Mouse (Mus musculus): ENCODE results near the gene Wiz.
A peak's percentile ranks its signal among the peaks of the same experiment; 100 is the strongest.

Wiz gene

DNA sequence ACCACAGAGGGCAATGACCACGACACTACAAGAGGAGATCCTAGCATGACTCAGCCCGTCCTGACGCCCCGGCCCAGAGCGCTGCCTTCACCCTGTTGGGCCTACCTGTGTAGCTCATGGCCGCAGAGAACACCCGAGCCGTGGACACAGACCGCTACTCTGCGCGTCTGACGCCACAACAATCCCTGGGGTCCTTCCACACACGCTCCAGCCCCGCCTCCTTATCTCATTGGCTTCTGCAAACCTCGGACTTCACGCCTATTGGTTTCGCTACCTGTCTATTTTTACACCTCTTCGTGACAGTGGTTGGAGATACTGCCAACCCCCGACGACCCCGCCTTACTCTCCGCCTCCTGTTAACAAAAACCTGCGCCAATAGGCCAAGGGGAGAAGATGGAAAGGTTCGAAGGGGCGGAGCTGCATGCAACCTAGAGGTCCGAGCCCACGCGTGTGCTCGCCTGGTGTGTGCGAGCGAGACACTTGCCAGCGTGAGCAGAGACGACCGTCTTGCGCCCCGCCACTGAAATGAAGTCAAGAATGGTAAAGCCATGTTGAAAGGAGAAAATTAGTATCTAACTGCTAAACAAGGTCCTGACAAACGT lies 38.8 kb downstream of the Wiz start, which contains the start of gene Akap8l:
Akap8l (minus strand) TSS at position 226 of the 602 bp plus-strand sequence.
- peak; percentile 94 for DNase-seq (ENCODE audit: extremely low read depth, insufficient read length, low spot score)

DNA sequence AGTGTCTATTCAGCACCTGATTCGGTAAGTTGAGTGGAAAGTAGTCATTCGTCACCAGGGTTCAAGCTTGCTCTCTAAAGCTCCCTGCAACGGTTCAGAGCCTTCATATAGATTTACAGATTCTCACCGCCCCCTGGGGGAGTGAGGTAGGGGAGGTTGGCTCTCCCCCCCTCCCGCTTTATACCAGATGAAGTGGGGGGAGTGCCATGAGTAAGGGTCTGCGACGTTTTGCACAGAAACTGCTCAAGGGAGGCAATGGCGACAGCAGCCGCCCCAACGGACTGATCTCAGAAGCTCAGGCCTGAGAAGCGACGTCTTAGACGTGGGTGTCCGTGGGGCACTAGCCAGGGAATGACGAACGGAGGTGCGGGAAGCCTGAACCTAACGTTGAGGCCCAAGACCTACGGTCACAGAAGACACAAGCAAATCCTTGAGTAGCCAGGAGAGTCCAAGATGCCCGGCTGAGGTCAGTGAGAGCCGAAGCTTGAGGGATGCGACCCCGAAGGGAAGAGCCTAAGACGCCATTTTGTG lies 39.3 kb downstream of the Wiz start:
- DNase-seq (ENCODE audit: extremely low read depth, insufficient read length, low spot score): no peak

DNA sequence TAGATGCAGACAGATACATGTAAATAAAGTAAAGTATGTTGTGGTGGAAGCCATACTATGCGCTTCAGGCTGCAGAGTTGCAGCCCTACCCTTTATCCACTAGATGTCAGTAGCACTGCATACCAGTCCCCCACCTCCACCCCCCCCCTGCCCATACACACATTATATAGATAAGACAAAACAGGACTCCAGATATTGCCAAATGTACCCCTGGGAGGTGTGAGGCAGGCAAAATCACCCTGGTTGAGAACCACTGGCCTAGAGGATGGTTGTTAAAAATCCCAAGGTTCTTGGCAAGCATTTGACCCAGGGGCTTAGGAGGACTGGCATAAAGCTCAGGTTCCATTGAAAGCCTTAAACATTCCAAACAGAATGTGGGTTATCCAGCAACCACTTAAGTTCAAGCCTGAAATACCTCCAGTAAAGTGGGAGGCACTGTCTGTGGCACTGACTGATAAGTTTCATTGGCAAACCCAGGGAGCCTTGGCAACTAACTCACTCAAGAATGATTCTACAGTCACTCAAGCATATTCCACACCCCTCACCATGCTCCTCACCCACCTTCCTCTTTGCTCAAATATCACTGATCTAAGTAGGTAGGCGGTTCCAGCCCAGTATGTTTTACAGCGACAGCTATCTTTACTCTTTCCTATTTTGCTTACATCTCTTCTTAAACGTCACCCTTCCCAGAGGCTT lies 40.1 kb downstream of the Wiz start:
- DNase-seq (ENCODE audit: extremely low read depth, insufficient read length, low spot score): peak; percentile 47

DNA sequence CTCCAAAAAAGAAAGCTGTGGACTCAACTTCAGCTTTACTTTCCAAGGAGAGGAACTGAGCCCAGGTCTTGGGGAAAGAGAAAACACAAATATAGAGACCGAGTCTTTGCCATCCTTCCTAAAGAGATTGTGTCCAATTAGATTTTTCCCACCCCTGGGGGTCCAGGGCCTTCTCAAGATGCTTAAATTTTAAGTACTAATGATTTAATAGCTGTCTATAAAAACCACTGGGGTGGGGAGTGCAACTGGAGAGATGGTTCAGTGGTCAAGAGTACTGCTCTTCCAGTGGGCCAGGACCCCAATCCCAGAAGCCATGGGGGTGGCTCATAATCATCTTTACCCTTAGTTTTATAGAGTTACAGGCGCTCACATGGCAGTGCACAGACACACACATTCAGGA lies 40.8 kb downstream of the Wiz start:
- DNase-seq (ENCODE audit: extremely low read depth, insufficient read length, low spot score): no peak

DNA sequence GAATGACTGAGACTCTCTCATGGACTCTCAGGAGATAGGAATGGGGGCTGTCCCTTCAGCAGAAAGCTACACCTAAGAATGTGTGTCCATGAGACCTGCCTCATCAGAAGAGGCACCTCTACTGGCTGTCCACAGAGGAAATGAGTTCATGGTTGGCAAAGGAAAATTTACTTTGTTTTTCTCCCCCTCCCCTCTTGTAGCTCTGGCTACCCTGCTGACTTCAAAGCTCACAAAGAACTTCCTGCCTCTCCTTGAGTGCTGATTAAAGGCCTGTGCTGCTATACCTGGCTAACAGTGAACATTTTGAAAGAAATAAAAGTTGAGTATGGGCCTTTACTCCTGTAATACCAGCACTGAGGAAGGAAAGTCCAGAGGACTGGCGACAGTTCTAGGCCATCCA lies 48.1 kb downstream of the Wiz start:
- no peak for DNase-seq (ENCODE audit: extremely low read depth, insufficient read length, low spot score)

DNA sequence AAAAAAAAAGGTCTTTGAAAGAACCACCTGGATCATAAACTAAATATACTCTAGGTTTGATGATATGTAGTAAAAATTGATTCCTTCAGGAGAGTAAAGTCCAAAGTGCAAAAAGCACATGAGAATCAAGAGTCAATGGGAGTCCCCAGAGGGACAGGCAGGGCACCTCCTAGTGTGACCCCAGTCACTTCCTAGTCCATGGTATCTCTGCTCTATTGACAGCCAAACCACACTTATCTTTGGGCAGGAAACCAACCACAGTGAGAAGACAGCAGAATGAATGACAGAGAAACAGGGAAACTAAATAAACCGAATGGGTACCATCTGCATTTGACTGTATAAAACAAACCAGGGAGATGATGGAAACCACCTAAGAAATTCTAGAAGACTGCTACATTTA lies 49.1 kb downstream of the Wiz start:
- DNase-seq (ENCODE audit: extremely low read depth, insufficient read length, low spot score): no peak

DNA sequence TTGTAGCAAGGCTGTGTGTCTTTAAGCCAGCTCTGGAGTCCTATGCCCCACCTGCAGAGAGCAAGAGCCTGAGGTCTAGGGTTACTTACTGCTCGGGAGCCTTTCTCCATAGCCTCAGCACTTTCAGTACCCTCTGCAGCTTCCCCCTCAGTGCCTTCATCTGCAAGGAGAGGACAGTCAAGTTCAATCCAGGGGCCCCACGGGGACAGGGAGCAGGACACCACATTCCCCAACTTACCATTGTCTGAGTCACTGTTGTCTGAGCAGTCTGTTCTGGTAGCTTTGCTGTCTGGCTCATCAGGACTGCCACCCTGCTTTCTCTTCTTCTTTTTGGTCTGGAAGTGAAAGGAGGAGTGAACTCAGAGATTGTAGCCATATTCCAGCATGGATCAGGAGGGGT lies 53.4 kb downstream of the Wiz start:
- DNase-seq (ENCODE audit: extremely low read depth, insufficient read length, low spot score): no peak

DNA sequence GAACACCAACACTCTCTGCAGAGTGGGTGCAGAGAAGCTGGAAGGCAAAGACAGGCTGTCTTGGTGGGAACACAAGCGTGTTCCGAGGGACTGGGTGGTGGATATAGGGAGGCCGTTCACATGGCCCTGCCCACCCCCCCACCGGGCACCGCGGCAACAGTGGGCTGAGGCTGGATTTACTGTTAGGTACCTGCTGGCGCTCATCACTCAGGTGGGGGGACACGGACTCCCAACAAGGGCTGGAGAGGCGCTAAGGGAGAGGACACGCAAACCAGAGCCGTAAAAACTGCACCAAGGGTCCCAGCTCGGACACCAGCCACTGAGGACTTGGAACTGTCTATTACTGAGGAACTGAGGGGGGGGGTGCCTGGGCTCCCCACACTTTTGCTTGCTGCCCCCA lies 54.3 kb downstream of the Wiz start:
- no peak for DNase-seq (ENCODE audit: extremely low read depth, insufficient read length, low spot score)

DNA sequence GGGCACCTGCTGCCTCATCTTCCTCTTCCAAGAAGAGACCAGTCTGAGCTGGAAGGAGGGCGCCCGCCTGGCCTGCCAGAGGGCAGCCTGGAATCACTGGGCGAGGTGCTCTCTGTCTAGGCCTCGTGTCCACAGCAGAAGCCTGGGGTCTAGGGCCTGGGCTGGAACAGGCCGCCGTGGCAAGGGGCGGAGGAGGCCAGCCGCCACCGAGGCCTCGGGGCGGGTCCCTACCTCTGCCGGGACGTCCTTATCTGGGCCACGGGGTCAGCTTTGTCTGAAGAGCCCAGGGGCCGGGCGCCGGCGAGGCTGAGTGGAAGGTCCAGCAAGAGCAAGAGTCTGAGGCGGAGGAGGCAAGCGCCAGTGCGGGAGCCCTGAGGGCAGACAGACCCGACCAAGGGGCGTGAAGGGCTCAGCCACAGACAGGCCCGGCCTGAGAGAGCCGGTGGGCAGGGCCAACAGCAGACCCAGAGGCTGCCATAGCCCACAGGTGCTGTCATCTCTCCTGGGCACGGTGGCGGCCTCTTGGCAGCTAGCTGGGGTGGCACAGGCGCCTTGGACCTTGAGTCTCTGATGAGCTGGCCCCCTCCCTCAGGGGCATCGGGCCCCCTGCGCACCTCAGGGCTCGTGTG lies 55.5 kb downstream of the Wiz start:
- DNase-seq (ENCODE audit: extremely low read depth, insufficient read length, low spot score): no peak

DNA sequence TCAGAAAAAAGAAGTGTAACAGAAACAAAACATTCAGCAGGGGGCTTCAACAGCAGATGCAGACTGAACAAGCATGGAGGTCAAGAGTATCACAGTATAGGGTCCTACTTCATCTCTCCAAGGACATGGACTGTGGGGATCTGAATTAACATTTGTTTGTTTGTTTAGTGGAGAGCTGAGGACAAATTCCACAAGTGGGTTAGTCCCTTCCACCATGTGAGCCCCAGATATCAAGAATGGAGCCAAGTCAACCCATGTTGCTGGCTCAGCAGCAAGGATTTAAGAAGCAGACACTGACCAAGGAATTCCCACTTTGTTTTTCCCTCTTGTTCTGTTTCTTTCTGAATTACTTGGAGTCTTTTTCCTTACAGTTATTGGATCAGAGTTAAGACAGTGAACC lies 61.7 kb downstream of the Wiz start:
- no peak for DNase-seq (ENCODE audit: extremely low read depth, insufficient read length, low spot score)

DNA sequence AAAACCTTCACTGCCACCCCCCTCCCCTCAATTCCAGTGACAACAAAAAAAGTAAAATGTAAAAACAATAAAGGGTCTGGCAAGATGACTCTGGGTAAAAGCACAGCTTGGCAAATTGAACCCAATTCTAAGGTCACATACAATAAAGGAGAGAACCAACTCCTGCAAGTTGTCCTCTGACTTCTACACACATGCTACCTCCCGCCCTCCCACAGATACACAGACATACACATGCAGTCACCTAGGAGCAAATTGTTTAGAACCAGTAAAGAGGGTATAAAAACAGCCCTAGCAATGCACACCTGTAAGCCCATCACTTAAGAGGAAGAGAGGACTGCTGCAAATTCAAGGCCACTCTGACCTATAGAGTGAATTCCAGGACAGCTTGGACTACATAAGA lies 66.4 kb downstream of the Wiz start:
- no peak for DNase-seq (ENCODE audit: extremely low read depth, insufficient read length, low spot score)

DNA sequence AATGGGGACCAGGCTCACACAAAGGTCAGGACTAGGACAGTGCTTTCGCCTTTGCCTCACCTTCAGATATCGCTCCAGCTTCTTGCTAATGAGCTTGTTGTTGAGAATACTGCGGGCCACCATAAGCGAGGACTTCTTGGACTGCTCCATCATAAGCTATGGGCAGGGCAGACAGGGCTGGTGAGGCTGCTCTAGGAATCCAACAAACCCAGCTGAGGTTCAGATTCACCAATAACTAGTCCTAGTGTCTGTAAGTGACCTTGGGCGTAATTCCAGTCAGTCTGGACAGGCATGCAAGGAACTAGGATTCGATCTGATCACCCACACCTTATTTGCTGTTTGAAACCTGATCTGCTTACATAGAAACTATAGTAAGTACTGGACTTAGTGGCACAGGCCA lies 67.4 kb downstream of the Wiz start:
- DNase-seq (ENCODE audit: extremely low read depth, insufficient read length, low spot score): no peak

DNA sequence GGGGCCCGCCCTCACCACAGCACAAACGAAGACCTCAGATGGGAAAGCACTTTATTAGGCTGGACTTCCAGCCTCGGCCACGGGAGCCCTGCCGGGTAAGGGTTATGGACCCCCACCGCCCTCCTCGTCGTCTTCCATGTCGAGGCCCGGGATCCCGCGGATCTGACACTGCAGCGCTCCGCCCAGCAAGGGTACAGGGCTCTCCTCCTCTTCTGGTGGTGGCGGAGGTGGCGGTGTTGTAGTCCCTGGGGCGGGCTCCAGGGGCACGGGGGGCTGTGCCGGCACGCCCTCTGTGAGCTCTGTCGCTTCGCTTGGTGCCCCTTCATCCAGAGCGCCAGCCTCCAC lies 67.9 kb downstream of the Wiz start:
- no peak for DNase-seq (ENCODE audit: extremely low read depth, insufficient read length, low spot score)

DNA sequence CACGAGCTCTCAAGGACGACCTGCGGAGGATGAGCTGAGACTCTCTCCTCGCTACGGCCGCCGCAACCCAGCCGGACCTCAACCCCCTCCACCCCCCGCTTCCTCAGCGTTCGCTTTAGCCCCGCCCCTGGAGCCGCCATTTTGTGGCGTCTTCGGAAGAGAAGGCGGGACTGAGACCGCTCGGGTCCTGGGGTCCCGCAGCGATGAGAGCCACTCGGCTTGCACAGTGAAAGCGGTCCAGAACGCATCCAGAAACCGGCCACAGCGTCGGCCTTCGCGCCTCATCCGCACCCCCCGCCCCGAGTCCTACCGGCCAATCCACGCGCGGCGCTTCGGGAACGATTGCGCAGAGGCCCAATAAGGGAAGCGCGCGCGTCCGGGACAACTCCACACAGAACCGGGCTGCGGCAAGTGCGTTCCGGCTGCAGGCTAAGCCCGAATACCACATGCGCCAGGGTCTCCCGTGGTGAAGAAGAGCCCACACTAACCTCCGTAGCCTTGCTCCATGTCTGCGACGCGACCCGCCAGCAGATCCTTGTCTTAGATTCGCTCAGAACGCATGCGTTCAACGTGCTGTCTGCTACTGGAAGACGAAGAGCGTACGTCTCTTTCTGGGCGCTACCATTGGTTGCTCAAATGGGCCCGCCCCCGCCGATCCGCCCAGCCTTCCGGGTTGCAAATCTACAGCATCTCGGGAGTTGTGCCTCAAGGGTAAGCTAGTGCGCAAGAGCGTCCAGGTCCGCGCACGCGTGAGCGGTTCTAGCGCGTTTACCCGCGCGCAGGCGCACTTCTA lies 68.4 kb downstream of the Wiz start, which contains the start of gene Akap8:
Akap8 (minus strand) TSS at position 642 of the 793 bp plus-strand sequence.
- peak; percentile 100 for DNase-seq (ENCODE audit: extremely low read depth, insufficient read length, low spot score)

DNA sequence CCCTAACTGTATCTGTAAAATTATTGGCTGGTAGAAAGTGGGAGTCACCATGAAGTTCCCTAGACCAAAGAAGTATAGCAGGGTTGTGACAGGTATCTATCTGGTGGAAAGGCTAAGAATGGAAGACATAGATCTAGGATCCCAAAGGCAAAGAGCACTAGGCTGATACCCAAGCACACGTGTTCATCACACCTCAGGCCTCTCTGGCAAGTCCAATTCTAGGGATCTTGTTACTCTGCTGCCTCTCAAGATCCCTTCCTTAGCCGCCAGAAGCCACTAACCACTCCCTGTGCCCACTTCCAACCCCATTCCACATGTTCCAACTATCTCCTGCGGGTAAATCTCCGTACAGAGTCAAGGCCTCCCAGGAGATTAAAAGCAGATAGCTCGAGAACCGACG lies 69.3 kb downstream of the Wiz start:
- no peak for DNase-seq (ENCODE audit: extremely low read depth, insufficient read length, low spot score)

DNA sequence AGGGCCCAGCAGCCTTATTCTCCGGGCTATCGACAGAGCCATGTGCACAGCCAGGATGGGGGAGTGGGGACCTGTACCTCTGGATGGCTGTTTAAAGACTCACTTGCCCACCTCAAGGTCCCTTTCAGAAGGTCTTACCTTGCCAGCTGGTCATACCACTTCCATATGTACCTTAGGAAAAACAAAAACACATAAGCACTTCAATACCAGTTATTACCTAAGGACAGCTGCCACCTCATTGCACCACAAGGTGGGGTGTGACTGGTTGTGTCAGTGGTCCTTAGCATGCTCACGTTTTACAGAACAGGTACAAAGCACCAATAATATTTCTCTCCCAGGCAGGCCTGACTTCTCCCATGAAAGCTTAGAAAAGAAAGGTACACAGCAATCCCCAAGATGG lies 71.5 kb downstream of the Wiz start:
- DNase-seq (ENCODE audit: extremely low read depth, insufficient read length, low spot score): no peak

DNA sequence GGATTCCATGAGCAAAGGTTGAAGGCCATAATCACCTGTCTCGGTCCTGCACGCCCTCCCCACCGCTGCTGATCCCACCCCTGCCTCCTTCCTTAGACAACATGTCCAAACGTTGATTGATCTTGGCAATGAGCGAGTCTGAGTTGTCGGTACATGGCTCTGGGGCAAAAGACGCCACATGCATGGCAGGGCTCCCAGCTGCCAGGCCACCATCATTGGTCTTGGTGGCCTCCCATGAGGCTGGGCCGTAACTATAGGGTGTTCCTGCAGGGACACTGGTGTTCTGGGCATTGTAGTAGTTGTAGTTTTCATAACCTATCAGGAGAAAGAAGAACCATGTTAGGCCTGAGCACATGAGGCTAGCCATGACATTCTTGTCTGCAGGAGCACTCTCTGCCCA lies 72.2 kb downstream of the Wiz start:
- no peak for DNase-seq (ENCODE audit: extremely low read depth, insufficient read length, low spot score)

DNA sequence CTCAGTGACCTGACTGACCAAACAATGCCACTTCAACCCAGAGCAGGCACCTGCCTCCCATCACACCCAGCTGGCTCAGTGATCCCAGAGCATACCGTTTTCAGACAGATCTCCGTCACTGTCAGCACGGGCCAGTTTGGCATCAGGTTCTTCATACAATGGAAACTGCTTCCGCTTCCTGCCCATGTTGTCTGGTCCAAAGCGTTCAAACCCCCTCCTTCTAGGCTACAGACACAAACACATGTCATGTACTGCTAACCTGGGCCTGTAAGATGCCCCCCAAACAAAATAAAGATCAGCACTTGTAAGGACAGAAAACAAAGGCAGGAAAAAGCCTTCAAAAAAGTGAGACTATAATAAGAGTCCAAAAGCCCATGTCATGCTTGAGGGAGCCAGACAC lies 73.7 kb downstream of the Wiz start:
- no peak for DNase-seq (ENCODE audit: extremely low read depth, insufficient read length, low spot score)

DNA sequence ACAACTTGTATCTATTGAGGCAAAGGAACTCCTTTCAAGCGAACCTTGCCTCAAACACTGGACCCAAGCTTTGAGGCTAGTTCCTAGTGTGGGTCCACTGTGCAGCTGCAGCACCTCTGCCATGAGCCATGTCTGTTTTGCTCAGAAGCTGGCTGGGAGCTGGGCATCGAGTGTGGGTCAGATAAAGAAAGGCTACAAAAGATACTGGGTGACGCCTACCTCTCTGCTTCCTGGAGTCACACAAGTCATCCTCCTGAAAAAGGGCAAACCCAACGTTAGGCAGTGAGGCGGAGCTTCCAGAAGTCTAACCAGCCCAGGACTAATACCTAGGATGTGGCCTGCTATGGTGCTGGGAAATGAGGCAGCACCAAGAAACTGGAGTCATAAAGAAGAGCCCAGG lies 75.3 kb downstream of the Wiz start:
- no peak for DNase-seq (ENCODE audit: extremely low read depth, insufficient read length, low spot score)

DNA sequence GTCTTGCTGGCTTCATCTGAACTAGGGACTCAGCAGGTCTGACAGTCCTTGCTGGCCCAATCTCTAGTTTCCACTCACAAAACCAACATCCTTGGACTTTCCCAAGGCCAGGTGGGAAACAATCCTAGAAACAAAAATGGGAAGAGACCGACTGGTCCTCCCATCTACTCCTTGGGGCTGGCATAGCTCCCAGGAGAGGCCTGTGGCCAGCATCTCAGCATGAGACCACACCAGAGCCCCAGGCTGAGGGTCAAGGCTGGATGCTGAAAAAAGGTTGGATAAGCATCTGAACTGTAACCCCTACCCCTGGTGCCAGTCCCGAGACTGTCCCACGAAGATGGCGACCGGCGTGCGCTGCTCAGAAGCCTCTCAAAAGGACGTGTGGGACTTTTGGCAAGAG lies 76.4 kb downstream of the Wiz start:
- no peak for DNase-seq (ENCODE audit: extremely low read depth, insufficient read length, low spot score)

DNA sequence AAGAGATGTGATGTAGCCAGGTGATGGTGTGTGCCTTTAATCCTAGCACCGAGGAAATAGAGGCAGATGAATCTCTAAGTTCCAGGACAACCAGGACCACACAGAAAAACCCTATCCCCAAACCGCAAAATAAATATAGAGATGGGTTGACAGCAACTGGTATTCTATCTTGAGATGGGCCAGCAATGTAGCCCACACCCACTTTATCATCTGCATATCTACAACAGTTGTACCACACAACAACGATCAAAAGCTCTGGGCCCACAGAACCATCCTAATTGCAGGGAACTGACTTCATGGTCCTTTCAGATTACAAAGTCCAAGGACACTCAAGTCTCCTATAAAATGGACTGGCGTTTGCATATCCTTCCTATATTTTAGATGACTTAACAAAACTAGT lies 81.3 kb downstream of the Wiz start:
- DNase-seq (ENCODE audit: extremely low read depth, insufficient read length, low spot score): no peak
